Mouse (Mus musculus) heart, embryonic 12.5 days (tissue): ENCODE measurements around the gene Slbp. TPM values are rescaled to one million over a fixed set of nuclear protein-coding genes. Genes with fewer than 3 reads are reported as not detected.

ENCODE experiments used
- ATAC-seq: fragments of 200-750 bp; cut with Nextera tagmentation; 2 replicates; pipeline ENCODE4 v1.8.0; 2017; ENCODE audit warnings: moderate TSS enrichment, moderate library complexity; ENCODE audit not compliant: insufficient number of reproducible peaks, low FRiP score
- H3K27ac ChIP-seq: fragments of 300-500 bp; sonication (generic); 2 replicates; pipeline ENCODE4 v1.5.1; 2016; ENCODE audit warnings: mild to moderate bottlenecking, moderate library complexity; ENCODE audit not compliant: poor library complexity, severe bottlenecking
- H3K27me3 ChIP-seq: fragments of 300-500 bp; sonication (generic); replicated peaks from 2 replicates; pipeline ENCODE4 v1.6.1; 2016; ENCODE audit warnings: mild to moderate bottlenecking, moderate library complexity
- H3K36me3 ChIP-seq: fragments of 300-500 bp; sonication (generic); 2 replicates; pipeline ENCODE4 v1.6.1; 2016; ENCODE audit warnings: mild to moderate bottlenecking, moderate library complexity
- H3K4me1 ChIP-seq: fragments of 300-500 bp; sonication (generic); replicated peaks from 2 replicates; pipeline ENCODE4 v1.6.1; 2016; ENCODE audit warnings: mild to moderate bottlenecking
- H3K4me2 ChIP-seq: fragments of 300-500 bp; sonication (generic); 2 replicates; pipeline ENCODE4 v1.6.1; 2016; ENCODE audit warnings: mild to moderate bottlenecking, moderate library complexity
- H3K4me3 ChIP-seq: fragments of 300-500 bp; sonication (generic); 2 replicates; pipeline ENCODE4 v1.5.1; 2016; ENCODE audit warnings: mild to moderate bottlenecking
- H3K9ac ChIP-seq: fragments of 300-500 bp; sonication (generic); 2 replicates; pipeline ENCODE4 v1.6.1; 2016; ENCODE audit warnings: mild to moderate bottlenecking, moderate library complexity
- H3K9me3 ChIP-seq: fragments of 300-500 bp; sonication (generic); replicated peaks from 2 replicates; pipeline ENCODE4 v1.6.1; 2016; ENCODE audit warnings: mild to moderate bottlenecking, moderate library complexity
- WGBS: fragments of 180-500 bp; shearing (Covaris S2); methylation state at CpG from one replicate; pipeline ENCODE4 v1.1.7; 2016; 5-methylcytosine and 5-hydroxymethylcytosine counted together
- polyA plus RNA-seq: library from polyadenylated mRNA; unstranded; fragments of >200 nt; fragmentation: Nextera tagmentation; extraction: Ambion mirVana; gene quantifications from 2 replicates; pipeline ENCODE4 v1.2.1, GENCODE M21; 2016

Gene Slbp
- polyA plus RNA-seq, 1 experiment from 2014 or later = 135 TPM

GRCm38 (mm10) chr5:33651541-33651920, 843 bp downstream of the Slbp start:
- peaks cover 38% of the 10 kb centered on the region for H3K4me1 ChIP-seq
- H3K27ac ChIP-seq = peak overlapping the region; percentile 94
- no peak for ATAC-seq
- peak overlapping the region; percentile 85 for H3K4me3 ChIP-seq
- H3K9me3 ChIP-seq = no peaks in the 10 kb centered on the region
- peaks cover 55% of the 10 kb centered on the region for H3K36me3 ChIP-seq
- under 1% methylated on average over 11 of the region's 11 CpGs for WGBS
- peak overlapping the region; percentile 88 for H3K9ac ChIP-seq
- H3K4me2 ChIP-seq = peak overlapping the region; percentile 87
- no peaks in the 10 kb centered on the region for H3K27me3 ChIP-seq

GRCm38 (mm10) chr5:33651017-33651416, 1.4 kb downstream of the Slbp start:
- no peak for ATAC-seq
- Histone ChIP-seq H3K27ac (peak overlapping the region; percentile 94), H3K9me3 (no peaks in the 10 kb centered on the region), H3K27me3 (no peaks in the 10 kb centered on the region), H3K4me2 (peak overlapping the region; percentile 87), H3K36me3 (peaks cover 60% of the 10 kb centered on the region), H3K4me1 (peaks cover 33% of the 10 kb centered on the region), H3K4me3 (peak overlapping the region; percentile 85), H3K9ac (peak overlapping the region; percentile 88)
- 21% methylated on average over 2 of the region's 2 CpGs for WGBS

- Histone ChIP-seq H3K4me3 (no peak overlapping the region), H3K36me3 (peaks cover 80% of the 10 kb centered on the region), H3K9ac (no peak overlapping the region), H3K27ac (no peak overlapping the region), H3K9me3 (no peaks in the 10 kb centered on the region), H3K4me2 (no peak overlapping the region), H3K4me1 (no peaks in the 10 kb centered on the region), H3K27me3 (no peaks in the 10 kb centered on the region)
- ATAC-seq = no peak
- WGBS = 46% methylated on average over 3 of the region's 3 CpGs
These were observed 11.7 kb downstream of the Slbp start for GRCm38 (mm10) chr5:33640652-33641051.

GRCm38 (mm10) chr5:33638826-33639225, 13.5 kb downstream of the Slbp start:
- 52% methylated on average over 4 of the region's 4 CpGs for WGBS
- no peak for ATAC-seq
- peaks cover 74% of the 10 kb centered on the region for H3K36me3 ChIP-seq

GRCm38 (mm10) chr5:33637606-33638350, 14.6 kb downstream of the Slbp start:
- Histone ChIP-seq H3K4me2 (no peak overlapping the region), H3K27ac (no peak overlapping the region; the same call in 1 of the 2 replicates), H3K36me3 (peaks cover 63% of the 10 kb centered on the region), H3K4me1 (no peaks in the 10 kb centered on the region), H3K9ac (no peak overlapping the region), H3K4me3 (no peak overlapping the region), H3K27me3 (no peaks in the 10 kb centered on the region), H3K9me3 (no peaks in the 10 kb centered on the region)
- 76% methylated on average over 3 of the region's 3 CpGs for WGBS
- ATAC-seq = no peak

More at GRCm38 (mm10) chr5:33638826-33639225, 13.5 kb downstream of the Slbp start:
- Histone ChIP-seq H3K27me3 (no peaks in the 10 kb centered on the region), H3K4me3 (no peak overlapping the region), H3K27ac (no peak overlapping the region), H3K4me1 (no peaks in the 10 kb centered on the region), H3K9ac (no peak overlapping the region), H3K9me3 (no peaks in the 10 kb centered on the region), H3K4me2 (no peak overlapping the region)

GRCm38 (mm10) chr5:33635361-33635760, 17.0 kb downstream of the Slbp start:
- 82% methylated on average over 3 of the region's 3 CpGs for WGBS
- Histone ChIP-seq H3K27me3 (no peaks in the 10 kb centered on the region), H3K27ac (no peak overlapping the region), H3K9me3 (no peaks in the 10 kb centered on the region), H3K9ac (no peak overlapping the region), H3K4me3 (no peak overlapping the region), H3K4me2 (no peak overlapping the region), H3K36me3 (peaks cover 42% of the 10 kb centered on the region), H3K4me1 (peaks cover 7% of the 10 kb centered on the region)
- no peak for ATAC-seq

GRCm38 (mm10) chr5:33632526-33632925, 19.8 kb downstream of the Slbp start:
- H3K4me2 ChIP-seq = no peak overlapping the region
- no peaks in the 10 kb centered on the region for H3K27me3 ChIP-seq
- no peak overlapping the region for H3K27ac ChIP-seq
- no peak for ATAC-seq
- 94% methylated on average over 1 of the region's 1 CpGs for WGBS
- H3K36me3 ChIP-seq = peaks cover 22% of the 10 kb centered on the region
- no peak overlapping the region for H3K9ac ChIP-seq
- no peak overlapping the region for H3K4me3 ChIP-seq
- no peaks in the 10 kb centered on the region for H3K9me3 ChIP-seq
- peaks cover 19% of the 10 kb centered on the region for H3K4me1 ChIP-seq

GRCm38 (mm10) chr5:33630615-33631014, 21.8 kb downstream of the Slbp start:
- no peak for ATAC-seq
- no peaks in the 10 kb centered on the region for H3K27me3 ChIP-seq
- H3K9me3 ChIP-seq = no peaks in the 10 kb centered on the region
- H3K4me3 ChIP-seq = peak overlapping the region; percentile 64
- WGBS = 61% methylated on average over 4 of the region's 4 CpGs
- H3K4me2 ChIP-seq = peak overlapping the region; percentile 80
- H3K4me1 ChIP-seq = peaks cover 25% of the 10 kb centered on the region
- H3K27ac ChIP-seq = no peak overlapping the region
- H3K36me3 ChIP-seq = peaks cover 11% of the 10 kb centered on the region
- peak overlapping the region; percentile 67 for H3K9ac ChIP-seq

GRCm38 (mm10) chr5:33630061-33630460, 22.3 kb downstream of the Slbp start:
- Histone ChIP-seq H3K9me3 (no peaks in the 10 kb centered on the region), H3K4me1 (peaks cover 25% of the 10 kb centered on the region), H3K36me3 (peaks cover 6% of the 10 kb centered on the region; the same call in 1 of the 2 replicates), H3K27ac (peak overlapping the region; percentile 58; the same call in 1 of the 2 replicates), H3K27me3 (no peaks in the 10 kb centered on the region), H3K4me3 (peak overlapping the region; percentile 64), H3K4me2 (peak overlapping the region; percentile 80), H3K9ac (peak overlapping the region; percentile 67)
- 4% methylated on average over 9 of the region's 9 CpGs for WGBS
- ATAC-seq = peak; percentile 59

- Histone ChIP-seq H3K36me3 (peaks cover under 1% of the 10 kb centered on the region; the same call in 1 of the 2 replicates), H3K4me3 (peak within 1 kb of the TSS; percentile 64), H3K4me1 (peaks cover 25% of the 10 kb centered on the region), H3K4me2 (peak within 1 kb of the TSS; percentile 80), H3K27ac (peak within 1 kb of the TSS; percentile 94), H3K27me3 (no peaks in the 10 kb centered on the region), H3K9ac (peak within 1 kb of the TSS; percentile 76), H3K9me3 (no peaks in the 10 kb centered on the region)
- under 1% methylated on average over 92 of the region's 99 CpGs for WGBS
- peak; percentile 97 for ATAC-seq
These were observed 22.9 kb downstream of the Slbp start, which contains the start of the genes Fam53a and Gm9903 for GRCm38 (mm10) chr5:33629301-33629987. Gene Fam53a, minus strand, starts transcription at chr5:33629635. Gene Gm9903, plus strand, starts transcription at chr5:33629925.

- Histone ChIP-seq H3K4me3 (peak overlapping the region; percentile 64), H3K36me3 (no peaks in the 10 kb centered on the region), H3K27ac (peak overlapping the region; percentile 94), H3K4me1 (peaks cover 25% of the 10 kb centered on the region), H3K4me2 (peak overlapping the region; percentile 78), H3K9me3 (no peaks in the 10 kb centered on the region), H3K9ac (peak overlapping the region; percentile 76), H3K27me3 (no peaks in the 10 kb centered on the region)
- ATAC-seq = no peak
- WGBS = under 1% methylated on average over 24 of the region's 24 CpGs
These were observed 23.5 kb downstream of the Slbp start for GRCm38 (mm10) chr5:33628820-33629300.
